Mouse (Mus musculus) ES-Bruce4 (cell line): ENCODE results near the gene Pfdn6.

Experiments used
- CTCF ChIP-seq: IDR thresholded peaks from one replicate; pipeline ENCODE4 v1.8.1; 2011; ENCODE audit warnings: low read depth, low read length
- EP300 ChIP-seq: IDR thresholded peaks from 2 replicates; pipeline ENCODE4 v1.6.1; 2011; ENCODE audit warnings: low read depth, low read length; ENCODE audit not compliant: insufficient read depth
- POLR2A ChIP-seq: IDR thresholded peaks from one replicate; pipeline ENCODE4 v1.8.1; 2011; ENCODE audit warnings: low read length; ENCODE audit not compliant: insufficient read depth

DNA sequence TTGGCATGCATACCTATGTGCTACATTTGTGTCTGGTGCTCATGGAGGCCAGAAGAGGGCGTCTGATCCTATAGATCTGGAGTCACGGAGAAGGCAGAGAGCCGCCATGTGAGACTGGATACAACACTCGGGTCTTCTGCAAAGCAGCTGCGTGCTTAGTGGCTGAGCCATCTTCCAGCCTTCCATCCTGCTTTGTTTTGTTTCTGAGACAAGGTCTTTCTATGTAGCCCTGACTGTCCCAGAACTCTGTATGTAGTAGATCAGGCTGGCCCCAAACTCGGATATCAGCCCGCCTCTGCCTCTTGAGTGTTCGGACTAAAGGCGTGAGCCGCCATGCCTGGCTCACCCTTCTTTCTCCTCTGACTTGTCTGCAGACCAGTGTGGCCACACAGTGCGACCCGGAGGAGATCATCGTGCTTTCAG is 25.2 kb downstream of the Pfdn6 start:
- TF ChIP-seq CTCF (peak; percentile 58), EP300 (no peak), POLR2A (no peak)
